Mouse (Mus musculus) megakaryocyte progenitor cell, adult 5-6 weeks (primary cell): ENCODE results near the gene Fam214a. TPM values are rescaled to one million over a fixed set of nuclear protein-coding genes. Genes with fewer than 3 reads are reported as not detected.

Source experiments
- ATAC-seq: replicated peaks from 2 replicates; pipeline ENCODE4 v1.8.0; 2016; ENCODE audit warnings: mild to moderate bottlenecking, moderate TSS enrichment, inconsistent platforms; ENCODE audit not compliant: poor library complexity
- total RNA-seq, 2 experiments: library from RNA; stranded (forward) in 1 of 2; stranded (reverse) in 1 of 2; fragments of 157-497, 149-512 nt in 1 of 2; fragments of 200-1000 nt in 1 of 2; gene quantifications; 2 replicates each; pipeline versions ENCODE4 v1.2.3 to v1.2.4; 2015 to 2017

The Fam214a gene
- total RNA-seq, 2 experiments from 2014 or later: 6.6 to 7.1 TPM

DNA sequence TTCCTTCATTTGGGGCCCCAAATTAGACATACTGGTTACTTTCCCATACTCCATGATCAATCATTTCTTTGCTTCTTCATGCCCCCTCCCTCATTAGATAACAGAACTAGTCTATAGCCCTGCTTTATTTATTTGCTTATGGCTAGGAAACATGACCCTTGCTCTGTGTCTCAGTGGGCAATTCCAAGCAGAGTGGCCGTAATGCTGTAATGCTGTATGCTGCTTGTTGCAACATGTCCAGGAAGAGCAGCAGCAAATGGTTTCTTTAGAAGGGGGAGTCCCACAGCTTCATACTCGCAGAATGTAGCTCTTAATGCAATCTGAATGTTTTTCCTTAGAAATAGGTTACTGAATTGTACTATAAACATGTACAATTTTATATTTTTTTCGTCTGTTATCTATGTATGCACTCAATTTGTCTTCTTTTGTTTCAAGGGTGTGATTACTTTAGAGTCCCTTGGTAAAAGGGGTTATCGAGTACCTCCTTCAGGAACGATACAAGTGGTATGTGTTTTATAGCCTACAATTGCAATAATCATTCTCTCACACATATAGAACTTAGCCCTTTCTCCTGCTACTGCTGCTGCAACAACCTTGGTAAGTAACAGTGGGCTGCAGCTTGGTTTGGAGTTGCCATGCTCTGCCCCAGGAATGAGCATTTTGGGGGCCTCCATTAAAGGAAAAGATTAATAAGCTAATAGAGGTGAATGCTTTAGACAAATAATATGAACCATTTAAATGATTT, 70.6 kb downstream of the Fam214a start:
- no peak for ATAC-seq

- peak; percentile 82 for ATAC-seq
Observed at GRCm38 (mm10) chr9:75024089-75024488, 71.4 kb downstream of the Fam214a start.

- ATAC-seq: peak; percentile 85
Observed at GRCm38 (mm10) chr9:75025689-75026088, 73.0 kb downstream of the Fam214a start.

DNA sequence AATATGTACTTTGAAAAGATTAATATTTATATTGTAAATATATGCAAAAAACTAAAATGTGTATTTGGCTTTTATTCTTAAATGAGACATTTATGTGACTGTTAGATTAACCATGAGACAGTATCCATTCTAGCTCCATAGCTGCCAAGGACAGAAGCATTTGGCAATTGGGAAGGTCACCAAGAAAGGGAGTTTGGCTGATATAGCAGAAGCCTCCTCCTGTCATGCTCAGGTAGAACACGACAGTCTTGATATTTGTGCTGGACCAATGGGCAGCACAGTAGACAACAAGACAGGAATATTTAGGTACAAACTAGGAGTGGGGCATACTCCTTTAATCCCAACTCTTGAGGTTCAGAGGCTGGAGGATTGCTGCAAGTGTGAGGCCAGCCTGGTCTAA, 79.7 kb downstream of the Fam214a start:
- no peak for ATAC-seq

DNA sequence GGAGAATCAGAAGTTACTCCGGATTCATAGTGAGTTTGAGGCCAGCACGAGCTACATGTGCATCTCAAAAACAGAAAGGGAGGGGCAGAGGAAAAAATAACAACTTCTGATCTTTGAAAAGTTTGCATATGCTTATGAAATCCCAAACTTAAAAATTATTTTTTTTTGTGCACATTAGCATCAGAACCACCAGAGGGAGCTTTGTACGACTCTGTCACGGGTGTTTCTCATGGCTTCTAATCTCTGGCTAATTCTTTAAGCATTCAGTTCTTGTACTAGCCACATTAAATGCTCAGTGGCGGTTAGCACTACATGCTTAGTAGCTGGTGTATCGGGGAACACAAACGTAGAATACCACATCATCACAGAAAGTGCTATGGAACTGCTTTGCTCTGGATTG, 80.5 kb downstream of the Fam214a start:
- ATAC-seq: peak; percentile 33

DNA sequence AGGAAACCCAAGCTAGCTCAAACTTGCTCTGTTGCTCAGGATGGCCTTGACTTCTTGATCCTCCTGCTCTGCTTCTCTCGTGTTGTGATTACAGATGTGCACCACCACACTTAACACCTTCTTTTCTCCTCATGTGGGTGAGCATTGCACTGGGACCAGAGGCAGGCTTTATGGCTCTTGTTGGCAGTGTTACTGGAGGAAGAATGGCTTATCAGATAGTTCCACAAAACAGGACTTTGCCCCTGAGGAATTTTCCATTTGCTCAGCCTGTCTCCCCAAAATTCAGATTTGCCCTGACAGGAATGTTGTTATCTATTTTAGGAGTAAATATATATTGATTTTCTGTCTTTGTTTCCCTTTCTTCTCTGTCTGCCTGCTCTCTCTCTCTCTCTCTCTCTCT, 82.0 kb downstream of the Fam214a start:
- no peak for ATAC-seq

GRCm38 (mm10) chr9:75035944-75036343, 83.3 kb downstream of the Fam214a start:
- no peak for ATAC-seq

DNA sequence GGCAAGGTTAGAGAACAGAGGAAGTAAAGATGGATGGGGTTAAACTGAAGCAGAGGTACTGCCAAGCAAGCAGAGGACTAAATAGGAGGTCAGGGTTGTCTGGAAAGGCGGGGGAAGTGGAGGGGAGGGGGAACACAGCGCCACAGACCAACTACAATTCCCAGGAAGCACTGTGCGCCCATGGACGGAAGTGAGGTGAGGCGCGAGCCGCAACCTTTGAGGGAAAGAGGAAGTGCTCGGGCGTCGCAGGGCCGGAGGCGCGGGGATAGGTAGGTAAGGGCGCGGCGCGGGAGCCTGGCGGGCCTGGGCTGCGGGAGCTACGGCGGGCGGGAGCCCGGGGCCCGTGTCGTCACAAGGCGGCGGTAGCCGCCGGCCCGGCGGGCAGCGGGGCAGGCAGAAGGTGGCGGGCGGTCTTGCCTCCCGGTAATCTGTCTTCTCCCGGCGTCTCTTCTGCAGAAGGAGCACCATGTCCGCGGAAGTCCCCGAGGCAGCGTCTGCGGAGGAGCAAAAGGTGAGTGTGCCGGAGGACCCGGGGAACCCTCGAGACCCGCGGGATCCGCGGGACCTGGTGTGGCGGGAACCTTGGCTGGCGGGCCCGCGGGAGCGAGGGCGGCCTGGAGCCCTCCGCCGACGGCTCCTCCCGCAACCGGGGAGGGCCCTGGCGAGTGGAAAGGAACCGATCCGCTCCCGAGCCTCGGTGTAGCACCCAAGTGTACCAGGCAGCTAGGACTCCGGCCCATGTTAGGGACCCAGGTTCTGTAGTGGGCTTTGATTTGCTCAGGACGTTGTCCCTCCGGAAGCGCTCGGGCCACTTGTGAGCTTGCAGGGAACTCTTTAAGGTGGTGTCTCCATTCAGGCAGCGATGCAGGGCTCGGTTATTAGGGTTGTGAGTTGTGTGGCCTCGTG, 85.0 kb downstream of the Fam214a start, which contains the start of gene Arpp19:
TSS of gene Arpp19 (plus strand) at position 164 of the 906 bp plus-strand sequence.
- ATAC-seq: peak; percentile 94

- ATAC-seq: no peak
Observed at GRCm38 (mm10) chr9:75038357-75038688, 85.6 kb downstream of the Fam214a start.

DNA sequence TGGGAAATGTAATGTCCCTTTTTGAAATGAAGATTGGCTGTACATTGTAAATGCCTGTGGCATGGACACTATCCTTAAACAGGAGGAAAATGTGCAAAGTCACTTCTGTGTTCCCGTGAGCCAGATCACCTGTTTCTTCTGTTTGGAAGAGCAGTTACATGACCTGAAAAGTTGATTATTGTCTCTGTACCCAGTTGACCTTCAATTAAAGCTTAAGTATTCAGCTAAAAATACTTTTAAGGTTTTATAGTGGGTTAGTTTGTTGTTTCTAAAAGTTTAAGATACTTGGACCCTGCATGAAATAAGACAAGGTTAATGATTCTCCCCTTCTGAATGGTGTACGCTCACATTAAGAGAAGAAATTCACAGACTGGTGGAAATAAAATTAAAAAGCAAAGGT, 87.9 kb downstream of the Fam214a start:
- no peak for ATAC-seq

GRCm38 (mm10) chr9:75041840-75042525, 89.3 kb downstream of the Fam214a start:
- ATAC-seq: no peak

- ATAC-seq: no peak
Observed at GRCm38 (mm10) chr9:75043191-75043590, 90.5 kb downstream of the Fam214a start.

DNA sequence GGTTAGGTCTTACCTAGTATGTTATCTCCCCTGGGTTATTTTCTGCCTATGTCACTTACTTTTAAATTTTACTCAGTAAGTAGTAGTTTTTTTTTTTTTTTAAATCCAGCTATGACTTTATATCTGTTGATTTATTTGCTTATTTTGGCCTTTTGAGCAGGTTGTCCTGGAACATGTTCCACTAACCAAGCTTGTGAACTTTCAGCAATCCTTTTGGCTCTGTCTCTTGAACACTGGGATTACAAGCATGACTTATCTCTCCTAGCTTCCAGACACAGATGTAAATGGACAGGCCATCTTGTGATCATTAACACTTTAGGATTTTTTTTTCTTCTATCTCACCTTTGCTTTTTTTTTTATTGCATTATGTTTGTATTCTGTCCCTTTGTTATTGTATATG, 94.4 kb downstream of the Fam214a start:
- no peak for ATAC-seq

DNA sequence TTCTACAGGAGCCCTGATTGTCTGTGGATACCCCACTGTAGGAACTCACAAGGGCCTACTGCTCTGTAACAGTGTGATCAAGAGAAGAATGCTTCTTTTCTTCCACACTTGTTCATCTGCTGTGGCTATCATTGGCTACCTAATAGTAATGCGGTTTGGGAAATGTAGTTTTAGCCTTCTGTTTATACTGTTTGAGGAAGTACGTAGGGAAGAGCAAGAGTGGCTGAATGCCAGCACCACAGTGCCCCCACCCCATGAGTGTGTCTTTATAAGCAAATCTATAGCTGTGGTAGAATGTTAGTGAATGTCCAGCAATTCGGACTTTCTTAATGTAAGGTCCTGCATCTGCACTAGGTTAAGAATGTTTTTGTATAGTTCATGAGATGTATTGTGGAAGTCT, 96.4 kb downstream of the Fam214a start:
- ATAC-seq: peak; percentile 61

DNA sequence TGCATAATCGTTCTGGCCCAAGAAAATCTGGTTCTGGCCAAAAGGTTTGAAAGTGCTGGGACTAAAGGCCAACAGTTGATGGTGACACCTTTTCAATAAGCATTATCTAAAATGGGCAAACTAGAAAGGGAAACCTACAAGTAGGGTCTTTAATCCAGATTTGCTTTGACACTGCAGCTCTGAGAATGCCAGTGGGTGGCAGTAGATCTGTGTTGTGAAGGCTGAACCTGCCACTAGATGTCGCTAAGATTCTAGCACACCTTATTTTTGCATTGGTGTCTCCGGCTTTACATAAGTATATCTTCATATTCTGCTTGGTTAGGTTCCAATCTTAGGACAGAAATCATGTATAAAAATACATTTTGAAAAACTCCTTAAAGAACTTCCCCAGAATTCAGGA, 97.3 kb downstream of the Fam214a start:
- ATAC-seq: peak; percentile 92

DNA sequence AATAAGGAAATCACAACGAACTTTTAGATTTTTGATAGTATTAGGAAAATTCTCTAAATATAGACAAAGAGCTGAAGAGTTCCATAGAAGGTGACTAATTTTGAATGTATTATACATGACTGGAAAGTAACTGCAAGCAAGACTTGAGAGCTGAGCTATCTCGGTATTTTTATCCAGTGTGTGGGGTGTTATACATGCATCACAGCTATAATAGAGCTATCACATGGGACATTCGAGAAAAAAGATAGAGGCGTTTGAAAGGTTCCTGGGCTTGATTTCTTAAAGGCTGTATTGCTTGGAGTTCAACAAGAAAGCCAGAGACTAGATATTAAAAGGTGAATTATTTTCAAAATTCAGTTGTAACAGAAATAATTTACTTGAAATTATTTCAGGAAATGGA, 99.2 kb downstream of the Fam214a start:
- no peak for ATAC-seq

DNA sequence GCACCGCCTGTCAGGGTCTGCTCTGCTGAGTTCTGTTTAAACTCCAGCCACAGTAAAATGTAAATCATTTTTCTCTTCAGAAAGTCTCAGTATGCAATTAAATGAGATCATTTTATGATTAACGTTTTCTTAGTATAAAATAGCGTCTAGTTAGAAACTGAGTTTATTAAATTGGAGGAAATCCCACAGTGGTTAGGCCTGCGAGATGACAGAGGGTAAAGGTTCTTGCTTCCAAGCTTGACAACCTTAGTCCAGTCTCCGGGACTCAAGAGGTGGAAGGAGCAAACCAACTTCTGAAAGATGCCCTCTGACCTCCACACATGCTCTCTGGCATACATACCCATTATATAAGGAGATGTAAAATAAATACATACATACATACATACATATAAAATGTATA, 102.4 kb downstream of the Fam214a start:
- no peak for ATAC-seq

DNA sequence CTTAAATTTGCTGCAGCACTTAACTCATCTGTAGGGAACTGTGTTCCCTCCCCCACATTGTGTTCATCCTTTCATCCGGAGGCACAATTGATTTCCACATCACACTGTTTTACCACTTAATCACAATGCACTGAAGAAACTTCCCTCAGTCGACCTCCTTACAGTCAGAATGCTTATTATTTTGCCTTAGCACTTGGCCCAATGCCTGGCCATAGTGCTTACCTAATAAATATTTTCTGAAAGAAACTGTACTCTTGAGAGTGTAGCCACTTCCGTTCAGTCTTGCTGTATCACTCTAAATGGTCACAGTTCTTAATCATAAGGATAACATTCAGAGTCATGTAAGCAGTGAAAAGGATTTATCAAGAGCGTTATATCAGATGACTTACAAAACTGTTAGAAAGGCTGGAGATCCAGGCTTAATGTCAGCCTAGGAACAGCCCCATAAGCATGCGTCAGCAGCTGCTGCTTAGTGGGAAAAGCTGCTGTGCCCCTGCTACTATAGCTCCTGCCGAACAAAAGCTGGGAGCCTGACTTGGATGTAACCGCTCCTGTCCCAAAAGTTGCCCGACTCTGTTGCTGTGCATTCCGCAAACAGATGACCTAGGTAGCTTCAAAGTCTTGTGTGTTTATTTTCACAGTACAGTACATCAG, 112.1 kb downstream of the Fam214a start:
- ATAC-seq: peak; percentile 63

DNA sequence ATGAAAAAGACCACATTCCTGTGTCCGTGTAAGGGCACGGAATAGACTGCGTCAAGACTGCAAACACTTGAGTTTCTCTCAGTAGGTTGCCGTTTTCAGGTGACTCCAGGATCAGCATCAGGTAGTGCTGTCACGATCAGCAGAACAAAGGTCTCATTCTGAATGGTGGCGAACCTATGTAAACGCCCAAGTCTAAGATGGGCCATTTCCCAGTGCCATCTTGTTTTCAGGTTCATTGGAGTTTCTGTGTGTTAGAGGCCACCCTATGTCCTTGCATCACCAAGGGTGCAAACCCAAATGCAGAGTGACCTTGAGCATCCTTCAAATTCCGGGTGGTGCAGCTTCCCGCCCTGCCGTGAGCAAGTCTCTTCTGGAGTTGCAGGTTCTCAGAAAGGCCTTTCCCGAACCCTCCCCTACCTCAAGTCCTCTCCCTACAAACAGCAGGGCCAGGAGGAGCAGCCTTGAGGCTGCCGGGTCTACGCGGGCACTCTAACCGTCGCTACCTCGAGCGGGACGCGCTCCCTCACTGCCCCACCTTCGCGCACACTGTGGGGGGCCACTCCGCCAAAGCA, 117.9 kb downstream of the Fam214a start, which contains the start of gene Myo5a:
TSS of gene Myo5a (plus strand) at position 559 of the 572 bp plus-strand sequence.
- ATAC-seq: no peak

DNA sequence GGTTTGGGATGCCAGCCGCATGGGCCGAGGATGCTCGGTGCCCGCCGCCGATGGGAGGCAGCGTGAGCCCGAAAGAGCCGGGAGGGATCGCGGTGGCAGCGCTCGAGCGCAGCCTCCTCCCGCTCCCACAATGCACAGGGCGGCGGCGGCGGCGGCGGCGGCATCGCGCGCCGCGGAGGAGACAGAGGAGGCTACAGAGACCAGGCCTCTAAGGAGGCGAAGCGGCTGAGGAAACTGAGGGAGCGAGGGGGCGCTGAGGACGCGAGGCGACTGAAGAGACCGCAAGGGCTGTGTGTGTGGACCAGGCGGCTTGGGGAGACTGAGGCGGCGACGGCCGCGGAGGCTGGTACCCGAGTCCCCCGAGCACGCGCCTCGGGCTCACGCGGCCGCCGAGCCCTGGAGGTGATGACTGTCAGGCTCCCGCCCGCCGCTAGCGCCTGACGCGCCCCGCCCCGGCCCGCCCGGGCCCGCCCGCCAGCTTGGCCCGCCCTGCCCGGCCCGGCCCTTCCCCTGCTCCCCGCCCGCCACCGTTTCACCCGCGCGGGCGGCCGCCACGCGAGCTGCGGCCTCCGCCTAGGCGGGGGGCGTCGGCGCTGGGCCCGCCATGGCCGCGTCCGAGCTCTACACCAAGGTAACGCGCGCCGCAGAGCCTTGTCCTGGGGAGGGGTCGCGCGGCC, 118.5 kb downstream of the Fam214a start:
- peak; percentile 76 for ATAC-seq
